Mouse (Mus musculus) neural tube, embryonic 13.5 days (tissue): Measurements from ENCODE around the gene Rspo1. TPM values are rescaled to one million over a fixed set of nuclear protein-coding genes. Genes with fewer than 3 reads are reported as not detected.
"Not testable (repeated sequence)": the region's sequence is repeated elsewhere in the genome, so short reads cannot be mapped to it uniquely, and the experiment has no call there.

ENCODE experiments used
- ATAC-seq: fragments of 200-750 bp; cut with Nextera tagmentation; 2 replicates; pipeline ENCODE4 v1.8.0; 2017; ENCODE audit warnings: low read depth, mild to moderate bottlenecking, moderate TSS enrichment, moderate library complexity
- H3K27ac ChIP-seq: fragments of 300-500 bp; sonication (generic); replicated peaks from 2 replicates; pipeline ENCODE4 v1.5.1; 2015; ENCODE audit warnings: moderate library complexity, mild to moderate bottlenecking, inconsistent platforms
- H3K27me3 ChIP-seq: fragments of 300-500 bp; sonication (generic); 2 replicates; pipeline ENCODE4 v1.6.1; 2015; ENCODE audit warnings: mild to moderate bottlenecking, inconsistent platforms
- H3K36me3 ChIP-seq: fragments of 300-500 bp; sonication (generic); 2 replicates; pipeline ENCODE4 v1.6.1; 2015; ENCODE audit warnings: mild to moderate bottlenecking, inconsistent platforms
- H3K4me1 ChIP-seq: fragments of 300-500 bp; sonication (generic); replicated peaks from 2 replicates; pipeline ENCODE4 v1.6.1; 2015; ENCODE audit warnings: inconsistent platforms
- H3K4me2 ChIP-seq: fragments of 300-500 bp; sonication (generic); 2 replicates; pipeline ENCODE4 v1.6.1; 2015; ENCODE audit warnings: inconsistent platforms, mild to moderate bottlenecking, moderate library complexity
- H3K4me3 ChIP-seq: fragments of 300-500 bp; sonication (generic); 2 replicates; pipeline ENCODE4 v1.5.1; 2015; ENCODE audit warnings: mild to moderate bottlenecking, inconsistent platforms
- H3K9ac ChIP-seq: fragments of 300-500 bp; sonication (generic); 2 replicates; pipeline ENCODE4 v1.6.1; 2015; ENCODE audit warnings: moderate library complexity, mild to moderate bottlenecking, inconsistent platforms
- H3K9me3 ChIP-seq: fragments of 300-500 bp; sonication (generic); 2 replicates; pipeline ENCODE4 v1.6.1; 2016; ENCODE audit warnings: inconsistent platforms
- WGBS: fragments of 180-500 bp; shearing (Covaris S2); methylation state at CpG from one replicate; pipeline ENCODE4 v1.1.7; 2015; 5-methylcytosine and 5-hydroxymethylcytosine counted together
- polyA plus RNA-seq: library from polyadenylated mRNA; unstranded; fragments of >200 nt; fragmentation: Nextera tagmentation; extraction: Ambion mirVana; gene quantifications from 2 replicates; pipeline ENCODE4 v1.2.1, GENCODE M21; 2015

Gene Rspo1
- polyA plus RNA-seq, result 1.5 and 1.7 TPM in 2 replicates

GRCm38 (mm10) chr4:124985671-124986602, at the start of gene Rspo1:
Rspo1 (plus strand) TSS chr4:124986430.
- H3K4me1 ChIP-seq, result peaks cover 40% of the 10 kb centered on the region
- 0 out of 2 replicates have a peak, but pooled peaks have one; percentile 32 for ATAC-seq
- no peak within 1 kb of the TSS for H3K27ac ChIP-seq
- no peaks in the 10 kb centered on the region for H3K36me3 ChIP-seq
- 1% methylated on average over 39 of the region's 62 CpGs for WGBS
- H3K27me3 ChIP-seq, result peaks cover 98% of the 10 kb centered on the region
- peak within 1 kb of the TSS; percentile 36 for H3K4me3 ChIP-seq
- peak within 1 kb of the TSS; percentile 58 for H3K9ac ChIP-seq
- H3K9me3 ChIP-seq, result no peaks in the 10 kb centered on the region
- H3K4me2 ChIP-seq, result peak within 1 kb of the TSS; percentile 55

GRCm38 (mm10) chr4:124936613-124937471, 49.4 kb upstream of the Rspo1 start, which contains the start of gene 9930104L06Rik:
9930104L06Rik (plus strand) TSS chr4:124937048.
- H3K27ac ChIP-seq, result no peak within 1 kb of the TSS
- H3K9me3 ChIP-seq, result no peaks in the 10 kb centered on the region
- ATAC-seq, result peak; percentile 99
- peaks cover 28% of the 10 kb centered on the region for H3K36me3 ChIP-seq
- peak within 1 kb of the TSS; percentile 82 for H3K9ac ChIP-seq
- H3K4me1 ChIP-seq, result peaks cover 24% of the 10 kb centered on the region
- peak within 1 kb of the TSS; percentile 70 for H3K4me3 ChIP-seq
- H3K27me3 ChIP-seq, result no peaks in the 10 kb centered on the region
- peak within 1 kb of the TSS; percentile 91 for H3K4me2 ChIP-seq
- under 1% methylated on average over 52 of the region's 52 CpGs for WGBS

- H3K27ac ChIP-seq, H3K4me2 ChIP-seq, ATAC-seq, H3K9ac ChIP-seq, H3K27me3 ChIP-seq, H3K9me3 ChIP-seq: not testable (repeated sequence)
- 96% methylated on average over 4 of the region's 4 CpGs for WGBS
- Histone ChIP-seq H3K4me3 (0 out of 2 replicates have a peak within 1 kb of the TSS, but pooled peaks have one; percentile 70), H3K4me1 (peaks cover 24% of the 10 kb centered on the region), H3K36me3 (peaks cover 36% of the 10 kb centered on the region)
Observed at GRCm38 (mm10) chr4:124939211-124939610, 47.0 kb upstream of the Rspo1 start, which contains the start of gene Cdca8. Cdca8 (minus strand) TSS chr4:124939311.

- H3K4me2 ChIP-seq, result no peak overlapping the region
- WGBS, result 10% methylated on average over 4 of the region's 4 CpGs
- H3K9ac ChIP-seq, result no peak overlapping the region
- peaks cover 5% of the 10 kb centered on the region for H3K4me1 ChIP-seq
- H3K27me3 ChIP-seq, result no peaks in the 10 kb centered on the region
- peaks cover 36% of the 10 kb centered on the region for H3K36me3 ChIP-seq
- no peak overlapping the region for H3K4me3 ChIP-seq
- H3K9me3 ChIP-seq, result no peaks in the 10 kb centered on the region
- ATAC-seq, result peak; percentile 70
- H3K27ac ChIP-seq, result no peak overlapping the region
Observed at GRCm38 (mm10) chr4:124943022-124943421, 43.2 kb upstream of the Rspo1 start.

- H3K4me2 ChIP-seq, result no peak overlapping the region
- no peak overlapping the region for H3K27ac ChIP-seq
- no peaks in the 10 kb centered on the region for H3K4me1 ChIP-seq
- ATAC-seq, result no peak
- H3K9me3 ChIP-seq, result no peaks in the 10 kb centered on the region
- no peak overlapping the region for H3K4me3 ChIP-seq
- 90% methylated on average over 5 of the region's 5 CpGs for WGBS
- H3K36me3 ChIP-seq, result peaks cover 32% of the 10 kb centered on the region
- no peak overlapping the region for H3K9ac ChIP-seq
- no peaks in the 10 kb centered on the region for H3K27me3 ChIP-seq
Observed at GRCm38 (mm10) chr4:124943781-124944180, 42.4 kb upstream of the Rspo1 start.

GRCm38 (mm10) chr4:124944961-124945360, 41.3 kb upstream of the Rspo1 start:
- H3K27ac ChIP-seq, result no peak overlapping the region
- no peaks in the 10 kb centered on the region for H3K27me3 ChIP-seq
- no peak overlapping the region for H3K4me2 ChIP-seq
- H3K9me3 ChIP-seq, result no peaks in the 10 kb centered on the region
- H3K36me3 ChIP-seq, result peaks cover 24% of the 10 kb centered on the region
- no peaks in the 10 kb centered on the region for H3K4me1 ChIP-seq
- no peak overlapping the region for H3K4me3 ChIP-seq
- H3K9ac ChIP-seq, result no peak overlapping the region
- ATAC-seq, result no peak
- WGBS, result 62% methylated on average over 2 of the region's 2 CpGs

GRCm38 (mm10) chr4:124949488-124949887, 36.7 kb upstream of the Rspo1 start:
- no peaks in the 10 kb centered on the region for H3K36me3 ChIP-seq
- 0 out of 2 replicates have a peak, but pooled peaks cover 8% of the 10 kb centered on the region for H3K4me1 ChIP-seq
- no peak overlapping the region for H3K4me2 ChIP-seq
- H3K9ac ChIP-seq, result no peak overlapping the region
- WGBS, result 81% methylated on average over 3 of the region's 3 CpGs
- no peak for ATAC-seq
- no peaks in the 10 kb centered on the region for H3K9me3 ChIP-seq
- no peaks in the 10 kb centered on the region for H3K27me3 ChIP-seq
- H3K27ac ChIP-seq, result no peak overlapping the region
- no peak overlapping the region for H3K4me3 ChIP-seq

- Histone ChIP-seq H3K4me2 (no peak overlapping the region), H3K4me1 (0 out of 2 replicates have a peak, but pooled peaks cover 8% of the 10 kb centered on the region), H3K27ac (no peak overlapping the region), H3K27me3 (no peaks in the 10 kb centered on the region), H3K36me3 (no peaks in the 10 kb centered on the region), H3K4me3 (no peak overlapping the region), H3K9ac (no peak overlapping the region; the same call in 1 of the 2 replicates), H3K9me3 (no peaks in the 10 kb centered on the region)
- no peak for ATAC-seq
- WGBS, result 57% methylated on average over 21 of the region's 21 CpGs
Observed at GRCm38 (mm10) chr4:124950181-124951035, 35.8 kb upstream of the Rspo1 start.

- H3K9me3 ChIP-seq, result no peaks in the 10 kb centered on the region
- 0 out of 2 replicates have a peak, but pooled peaks cover 8% of the 10 kb centered on the region for H3K4me1 ChIP-seq
- no peak for ATAC-seq
- no peak overlapping the region for H3K4me2 ChIP-seq
- H3K9ac ChIP-seq, result no peak overlapping the region; the same call in 1 of the 2 replicates
- no peak overlapping the region for H3K27ac ChIP-seq
- WGBS, result 49% methylated on average over 10 of the region's 10 CpGs
- no peaks in the 10 kb centered on the region for H3K27me3 ChIP-seq
- no peak overlapping the region for H3K4me3 ChIP-seq
- no peaks in the 10 kb centered on the region for H3K36me3 ChIP-seq
Observed at GRCm38 (mm10) chr4:124951036-124951433, 35.2 kb upstream of the Rspo1 start.

GRCm38 (mm10) chr4:124953546-124953945, 32.7 kb upstream of the Rspo1 start:
- Histone ChIP-seq H3K27me3 (no peaks in the 10 kb centered on the region), H3K4me1 (0 out of 2 replicates have a peak, but pooled peaks cover 8% of the 10 kb centered on the region), H3K9me3 (no peaks in the 10 kb centered on the region), H3K9ac (no peak overlapping the region), H3K4me2 (no peak overlapping the region), H3K4me3 (no peak overlapping the region), H3K36me3 (no peaks in the 10 kb centered on the region), H3K27ac (no peak overlapping the region)
- no peak for ATAC-seq
- WGBS, result 82% methylated on average over 4 of the region's 4 CpGs

- H3K36me3 ChIP-seq, result no peaks in the 10 kb centered on the region
- WGBS, result 91% methylated on average over 2 of the region's 2 CpGs
- no peaks in the 10 kb centered on the region for H3K9me3 ChIP-seq
- H3K4me2 ChIP-seq, result no peak overlapping the region
- H3K27ac ChIP-seq, result no peak overlapping the region
- no peak overlapping the region for H3K4me3 ChIP-seq
- ATAC-seq, result no peak
- no peak overlapping the region for H3K9ac ChIP-seq
- H3K4me1 ChIP-seq, result no peaks in the 10 kb centered on the region
- H3K27me3 ChIP-seq, result no peaks in the 10 kb centered on the region
Observed at GRCm38 (mm10) chr4:124957284-124957683, 28.9 kb upstream of the Rspo1 start.
